Mouse (Mus musculus): ENCODE measurements around the gene Mpp4.

- TF ChIP-seq CTCF (IDR thresholded peaks at IDR 0.05; ENCODE audit: control insufficient read depth, insufficient read depth, insufficient replicate concordance, low read depth, low read length) (no peak), POLR2A (IDR thresholded peaks at IDR 0.05; ENCODE audit: control insufficient read depth, low read depth, low read length) (no peak)
Observed at GRCm38 (mm10) chr1:59110524-59110923, 52.7 kb downstream of the Mpp4 start.

All from testis, adult 2 months (tissue).